Mouse (Mus musculus) embryonic facial prominence, embryonic 15.5 days (tissue): ENCODE measurements around the gene Utp15. TPM values are rescaled to one million over a fixed set of nuclear protein-coding genes. Genes with fewer than 3 reads are reported as not detected.

Experiments
- ATAC-seq: fragments of 200-750 bp; cut with Nextera tagmentation; 2 replicates; pipeline ENCODE4 v1.8.0; 2017; ENCODE audit warnings: low read depth, moderate TSS enrichment; ENCODE audit not compliant: insufficient number of reproducible peaks, low FRiP score, low TSS enrichment
- H3K27ac ChIP-seq: fragments of 300-500 bp; sonication (generic); replicated peaks from 2 replicates; pipeline ENCODE4 v1.5.1; 2015; ENCODE audit warnings: mild to moderate bottlenecking, inconsistent platforms
- H3K27me3 ChIP-seq: fragments of 300-500 bp; sonication (generic); 2 replicates; pipeline ENCODE4 v1.6.1; 2015; ENCODE audit warnings: inconsistent platforms
- H3K36me3 ChIP-seq: fragments of 300-500 bp; sonication (generic); 2 replicates; pipeline ENCODE4 v1.6.1; 2015; ENCODE audit warnings: mild to moderate bottlenecking, inconsistent platforms
- H3K4me1 ChIP-seq: fragments of 300-500 bp; sonication (generic); 2 replicates; pipeline ENCODE4 v1.6.1; 2015; ENCODE audit warnings: inconsistent platforms
- H3K4me2 ChIP-seq: fragments of 300-500 bp; sonication (generic); replicated peaks from 2 replicates; pipeline ENCODE4 v1.6.1; 2015; ENCODE audit warnings: mild to moderate bottlenecking, inconsistent platforms
- H3K4me3 ChIP-seq: fragments of 300-500 bp; sonication (generic); replicated peaks from 2 replicates; pipeline ENCODE4 v1.5.1; 2015; ENCODE audit warnings: mild to moderate bottlenecking, inconsistent platforms
- H3K9ac ChIP-seq: fragments of 300-500 bp; sonication (generic); 2 replicates; pipeline ENCODE4 v1.6.1; 2015; ENCODE audit warnings: inconsistent platforms
- H3K9me3 ChIP-seq: fragments of 300-500 bp; sonication (generic); replicated peaks from 2 replicates; pipeline ENCODE4 v1.6.1; 2016; ENCODE audit warnings: inconsistent platforms
- WGBS: fragments of 180-500 bp; shearing (Covaris S2); methylation state at CpG from one replicate; pipeline ENCODE4 v1.1.7; 2015; 5-methylcytosine and 5-hydroxymethylcytosine counted together
- polyA plus RNA-seq: library from polyadenylated mRNA; unstranded; fragments of >200 nt; fragmentation: Nextera tagmentation; extraction: Ambion mirVana; gene quantifications from 2 replicates; pipeline ENCODE4 v1.2.1, GENCODE M21; 2015

Gene Utp15
- polyA plus RNA-seq, 1 experiment from 2014 or later: 27.0 TPM

DNA sequence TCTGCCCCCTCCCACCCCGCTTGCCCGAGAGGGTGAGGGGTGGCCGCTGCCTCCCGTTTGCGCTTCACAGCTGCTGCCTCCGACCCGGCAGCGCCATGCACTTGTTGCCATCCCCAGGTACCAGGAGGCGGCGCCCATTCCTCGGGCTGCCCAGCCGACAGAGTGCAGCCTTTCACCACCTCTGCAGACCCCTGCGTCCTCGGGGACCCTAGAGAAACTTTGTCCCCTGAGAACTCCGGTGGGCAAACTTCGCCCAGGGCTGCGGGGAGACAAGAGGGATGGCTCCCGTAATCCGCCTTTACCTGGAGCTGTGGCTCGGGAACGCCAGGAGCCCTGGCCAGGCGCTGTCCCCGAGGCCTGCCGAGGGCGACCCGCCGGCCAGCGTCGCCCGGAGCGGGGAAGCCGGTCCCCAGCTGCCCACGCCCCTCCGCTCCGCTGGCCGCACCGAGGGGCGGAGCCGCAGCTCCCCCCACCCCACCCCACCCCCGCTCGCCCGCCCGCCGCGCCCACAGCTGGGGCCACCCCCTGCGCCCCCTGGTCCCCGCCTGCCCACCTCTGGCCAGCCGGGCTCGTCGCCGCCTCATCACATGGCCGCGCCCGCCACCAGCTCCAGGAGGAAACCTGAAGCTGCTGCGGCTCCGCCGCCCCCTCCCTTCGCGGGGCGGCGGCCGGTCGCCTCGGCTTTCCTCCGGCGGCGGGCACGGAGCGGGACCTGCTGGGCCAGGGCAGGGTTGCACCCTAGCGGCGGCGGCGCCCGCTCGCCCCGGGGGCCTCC, 56.9 kb downstream of the Utp15 start, which contains the start of gene Arhgef28:
TSS of gene Arhgef28 (minus strand) at position 669 of the 775 bp plus-strand sequence.
- H3K4me2 ChIP-seq: peak within 1 kb of the TSS; percentile 96
- H3K9me3 ChIP-seq: no peaks in the 10 kb centered on the region
- peak within 1 kb of the TSS; percentile 39 for H3K9ac ChIP-seq
- peaks cover 9% of the 10 kb centered on the region for H3K4me1 ChIP-seq
- no peaks in the 10 kb centered on the region for H3K36me3 ChIP-seq
- peaks cover 4% of the 10 kb centered on the region; the same call in 1 of the 2 replicates for H3K27me3 ChIP-seq
- H3K4me3 ChIP-seq: peak within 1 kb of the TSS; percentile 61
- ATAC-seq: peak; percentile 87
- WGBS: 0% methylated on average over 53 of the region's 76 CpGs
- peak within 1 kb of the TSS; percentile 56; the same call in 1 of the 2 replicates for H3K27ac ChIP-seq

DNA sequence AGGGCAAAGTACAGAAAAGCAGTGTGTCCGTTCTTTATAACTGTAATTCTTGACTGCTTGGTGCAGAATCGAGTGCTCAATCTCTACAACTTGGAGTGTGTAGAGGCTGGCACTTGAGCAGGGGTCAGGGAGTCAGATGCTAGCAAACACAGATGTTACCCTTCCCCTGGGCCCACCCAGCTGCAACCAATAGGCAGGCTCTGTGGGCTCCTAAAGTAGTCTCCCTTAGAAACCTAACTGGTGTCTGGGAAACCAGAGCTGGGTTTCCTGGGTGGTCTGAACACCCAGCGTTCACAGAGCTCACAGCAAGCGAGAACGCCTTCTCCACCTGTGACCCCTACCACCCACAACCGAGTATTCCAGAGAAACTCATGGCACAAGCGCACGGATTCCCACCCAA, 57.7 kb downstream of the Utp15 start:
- no peaks in the 10 kb centered on the region for H3K9me3 ChIP-seq
- H3K4me3 ChIP-seq: peak overlapping the region; percentile 61
- no peak overlapping the region for H3K27ac ChIP-seq
- peaks cover 9% of the 10 kb centered on the region for H3K4me1 ChIP-seq
- peaks cover 4% of the 10 kb centered on the region; the same call in 1 of the 2 replicates for H3K27me3 ChIP-seq
- H3K36me3 ChIP-seq: no peaks in the 10 kb centered on the region
- peak overlapping the region; percentile 96 for H3K4me2 ChIP-seq
- 0 out of 2 replicates have a peak, but pooled peaks have one; percentile 39 for ATAC-seq
- WGBS: 25% methylated on average over 8 of the region's 8 CpGs
- H3K9ac ChIP-seq: 0 out of 2 replicates have a peak overlapping the region, but pooled peaks have one; percentile 39

DNA sequence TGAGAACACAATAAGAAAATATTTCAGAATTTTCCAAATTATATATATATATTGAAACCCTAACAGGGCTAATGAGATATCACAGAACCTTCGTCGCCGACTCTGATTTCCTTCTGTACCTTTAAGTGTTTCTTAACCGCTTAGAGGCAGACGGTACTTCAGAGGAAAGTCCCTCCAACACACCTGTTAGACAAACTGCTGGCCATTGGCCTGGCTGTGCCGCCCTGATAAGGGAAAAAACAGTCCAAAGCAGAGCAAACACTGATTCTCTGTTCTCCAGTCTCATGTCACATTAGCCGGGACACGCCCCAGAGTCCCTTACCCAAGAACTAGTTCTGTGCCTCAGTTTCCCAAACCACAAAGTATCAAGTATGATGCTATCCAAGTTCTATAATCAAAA, 58.5 kb downstream of the Utp15 start:
- Histone ChIP-seq H3K4me3 (no peak overlapping the region), H3K27ac (no peak overlapping the region), H3K4me2 (no peak overlapping the region), H3K9me3 (no peaks in the 10 kb centered on the region), H3K4me1 (peaks cover 9% of the 10 kb centered on the region), H3K27me3 (peaks cover 4% of the 10 kb centered on the region; the same call in 1 of the 2 replicates), H3K9ac (no peak overlapping the region), H3K36me3 (no peaks in the 10 kb centered on the region)
- no peak for ATAC-seq
- WGBS: 90% methylated on average over 8 of the region's 8 CpGs

DNA sequence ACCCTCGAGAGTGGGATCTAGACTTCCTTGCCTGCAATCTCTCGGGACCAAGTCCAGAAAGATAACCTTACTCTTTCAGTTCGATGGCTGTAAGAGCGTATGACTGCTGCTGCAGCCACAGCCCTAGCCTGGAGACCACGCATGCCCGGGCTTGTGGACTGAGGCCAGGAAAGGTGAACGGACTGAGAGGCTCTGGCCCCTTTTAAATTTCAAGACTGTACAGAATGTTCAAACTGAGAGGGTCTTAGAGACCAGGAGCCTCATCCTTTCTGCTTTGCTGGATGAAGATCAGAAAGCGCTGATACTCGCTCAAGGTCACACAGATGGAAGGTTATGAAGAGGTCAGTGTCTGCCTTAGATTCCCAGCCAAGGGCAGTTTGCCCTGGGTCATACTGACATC, 61.4 kb downstream of the Utp15 start:
- Histone ChIP-seq H3K36me3 (no peaks in the 10 kb centered on the region), H3K9me3 (no peaks in the 10 kb centered on the region), H3K4me2 (no peak overlapping the region), H3K4me1 (peaks cover 9% of the 10 kb centered on the region), H3K27me3 (no peaks in the 10 kb centered on the region), H3K4me3 (no peak overlapping the region), H3K9ac (no peak overlapping the region), H3K27ac (no peak overlapping the region)
- 47% methylated on average over 9 of the region's 9 CpGs for WGBS
- ATAC-seq: no peak

Other genes with a start within 250 kb of the Utp15 start
- gene Arhgef28, start 56.6 kb downstream of the Utp15 start, polyA plus RNA-seq: 14.7 and 15.4 TPM in 2 replicates
- 25.7 and 27.3 TPM in 2 replicates for gene Ankra2, start within 50 bp of the Utp15 start, polyA plus RNA-seq
- 1.0 and 1.5 TPM in 2 replicates for gene Gm21976, start 16.8 kb upstream of the Utp15 start, polyA plus RNA-seq
- gene Btf3, start 54.0 kb upstream of the Utp15 start, polyA plus RNA-seq: 628 and 630 TPM in 2 replicates
- 3.0 and 3.1 TPM in 2 replicates for gene Foxd1, start 91.2 kb upstream of the Utp15 start, polyA plus RNA-seq
- gene Gm10320, start 229.0 kb upstream of the Utp15 start, polyA plus RNA-seq: 2.2 and 3.9 TPM in 2 replicates